Mouse (Mus musculus) lung, embryonic 15.5 days (tissue): ENCODE measurements around the gene Speg. TPM values are rescaled to one million over a fixed set of nuclear protein-coding genes. Genes with fewer than 3 reads are reported as not detected.

Experiments
- ATAC-seq: fragments of 200-750 bp; cut with Nextera tagmentation; 2 replicates; pipeline ENCODE4 v1.8.0; 2017; ENCODE audit warnings: moderate number of reproducible peaks, borderline replicate concordance; ENCODE audit not compliant: low FRiP score, low TSS enrichment; ENCODE audit errors: extremely low read depth
- H3K27ac ChIP-seq: fragments of 300-500 bp; sonication (generic); 2 replicates; pipeline ENCODE4 v1.5.1; 2015; ENCODE audit warnings: moderate library complexity, mild to moderate bottlenecking, inconsistent platforms
- H3K27me3 ChIP-seq: fragments of 300-500 bp; sonication (generic); 2 replicates; pipeline ENCODE4 v1.6.1; 2015; ENCODE audit warnings: inconsistent platforms
- H3K36me3 ChIP-seq: fragments of 300-500 bp; sonication (generic); 2 replicates; pipeline ENCODE4 v1.6.1; 2015; ENCODE audit warnings: inconsistent platforms
- H3K4me1 ChIP-seq: fragments of 300-500 bp; sonication (generic); 2 replicates; pipeline ENCODE4 v1.6.1; 2015; ENCODE audit warnings: inconsistent platforms
- H3K4me2 ChIP-seq: fragments of 300-500 bp; sonication (generic); 2 replicates; pipeline ENCODE4 v1.6.1; 2015; ENCODE audit warnings: inconsistent platforms, mild to moderate bottlenecking, moderate library complexity
- H3K4me3 ChIP-seq: fragments of 300-500 bp; sonication (generic); 2 replicates; pipeline ENCODE4 v1.5.1; 2015; ENCODE audit warnings: mild to moderate bottlenecking, inconsistent platforms
- H3K9ac ChIP-seq: fragments of 300-500 bp; sonication (generic); 2 replicates; pipeline ENCODE4 v1.6.1; 2015; ENCODE audit warnings: inconsistent platforms
- H3K9me3 ChIP-seq: fragments of 300-500 bp; sonication (generic); 2 replicates; pipeline ENCODE4 v1.6.1; 2016; ENCODE audit warnings: inconsistent platforms
- WGBS: fragments of 180-500 bp; shearing (Covaris S2); methylation state at CpG from one replicate; pipeline ENCODE4 v1.1.7; 2015; 5-methylcytosine and 5-hydroxymethylcytosine counted together
- polyA plus RNA-seq: library from polyadenylated mRNA; unstranded; fragments of >200 nt; fragmentation: Nextera tagmentation; extraction: Ambion mirVana; gene quantifications from 2 replicates; pipeline ENCODE4 v1.2.1, GENCODE M21; 2015

Speg gene
- polyA plus RNA-seq, 1 experiment from 2014 or later, result 42.8 TPM

- peaks cover 70% of the 10 kb centered on the region for H3K27me3 ChIP-seq
- no peak overlapping the region for H3K9ac ChIP-seq
- no peak overlapping the region for H3K4me3 ChIP-seq
- no peak overlapping the region for H3K27ac ChIP-seq
- H3K4me2 ChIP-seq, result no peak overlapping the region
- no peaks in the 10 kb centered on the region for H3K36me3 ChIP-seq
- ATAC-seq, result no peak
- H3K4me1 ChIP-seq, result peaks cover 22% of the 10 kb centered on the region
- no peaks in the 10 kb centered on the region for H3K9me3 ChIP-seq
- WGBS, result 13% methylated on average over 14 of the region's 14 CpGs
Measured at GRCm38 (mm10) chr1:75456746-75457564, 81.9 kb downstream of the Speg start.

GRCm38 (mm10) chr1:75457710-75458024 lies 82.6 kb downstream of the Speg start:
- 5% methylated on average over 10 of the region's 10 CpGs for WGBS
- H3K4me1 ChIP-seq, result peaks cover 22% of the 10 kb centered on the region

GRCm38 (mm10) chr1:75458025-75458788 lies 83.1 kb downstream of the Speg start:
- peak overlapping the region; percentile 32; the same call in 1 of the 2 replicates for H3K9ac ChIP-seq
- peak overlapping the region; percentile 38 for H3K4me3 ChIP-seq
- ATAC-seq, result peak; percentile 72
- H3K27ac ChIP-seq, result peak overlapping the region; percentile 22; the same call in 1 of the 2 replicates
- H3K4me2 ChIP-seq, result peak overlapping the region; percentile 77
- peaks cover 58% of the 10 kb centered on the region for H3K27me3 ChIP-seq
- WGBS, result 4% methylated on average over 42 of the region's 42 CpGs
- H3K9me3 ChIP-seq, result no peaks in the 10 kb centered on the region
- peaks cover 22% of the 10 kb centered on the region for H3K4me1 ChIP-seq
- no peaks in the 10 kb centered on the region for H3K36me3 ChIP-seq

More at GRCm38 (mm10) chr1:75457710-75458024, 82.6 kb downstream of the Speg start:
- peaks cover 63% of the 10 kb centered on the region for H3K27me3 ChIP-seq
- ATAC-seq, result 0 out of 2 replicates have a peak, but pooled peaks have one; percentile 23
- peak overlapping the region; percentile 77 for H3K4me2 ChIP-seq
- H3K4me3 ChIP-seq, result no peak overlapping the region
- H3K9me3 ChIP-seq, result no peaks in the 10 kb centered on the region
- no peak overlapping the region for H3K9ac ChIP-seq
- H3K27ac ChIP-seq, result no peak overlapping the region
- no peaks in the 10 kb centered on the region for H3K36me3 ChIP-seq

GRCm38 (mm10) chr1:75458789-75459684 lies 83.9 kb downstream of the Speg start:
- ATAC-seq, result no peak; the same call in 1 of the 2 replicates
- Histone ChIP-seq H3K9me3 (no peaks in the 10 kb centered on the region), H3K4me3 (peak overlapping the region; percentile 38), H3K9ac (peak overlapping the region; percentile 32; the same call in 1 of the 2 replicates), H3K4me1 (peaks cover 22% of the 10 kb centered on the region), H3K36me3 (no peaks in the 10 kb centered on the region), H3K27ac (peak overlapping the region; percentile 22), H3K27me3 (peaks cover 51% of the 10 kb centered on the region), H3K4me2 (peak overlapping the region; percentile 77)
- WGBS, result 9% methylated on average over 23 of the region's 23 CpGs

GRCm38 (mm10) chr1:75460297-75460696 lies 85.2 kb downstream of the Speg start:
- no peak overlapping the region for H3K9ac ChIP-seq
- ATAC-seq, result no peak
- H3K36me3 ChIP-seq, result no peaks in the 10 kb centered on the region
- H3K27ac ChIP-seq, result no peak overlapping the region
- H3K4me3 ChIP-seq, result no peak overlapping the region
- H3K4me1 ChIP-seq, result peaks cover 22% of the 10 kb centered on the region
- peaks cover 49% of the 10 kb centered on the region for H3K27me3 ChIP-seq
- WGBS, result 57% methylated on average over 7 of the region's 7 CpGs
- no peak overlapping the region for H3K4me2 ChIP-seq
- no peaks in the 10 kb centered on the region for H3K9me3 ChIP-seq

- H3K4me2 ChIP-seq, result no peak overlapping the region
- H3K27me3 ChIP-seq, result peaks cover 36% of the 10 kb centered on the region
- no peak overlapping the region for H3K27ac ChIP-seq
- no peak for ATAC-seq
- no peaks in the 10 kb centered on the region for H3K36me3 ChIP-seq
- no peaks in the 10 kb centered on the region for H3K9me3 ChIP-seq
- H3K4me3 ChIP-seq, result no peak overlapping the region
- 47% methylated on average over 1 of the region's 1 CpGs for WGBS
- H3K9ac ChIP-seq, result no peak overlapping the region
- peaks cover 19% of the 10 kb centered on the region for H3K4me1 ChIP-seq
Measured at GRCm38 (mm10) chr1:75462636-75463035, 87.5 kb downstream of the Speg start.

- H3K9me3 ChIP-seq, result no peaks in the 10 kb centered on the region
- 67% methylated on average over 5 of the region's 5 CpGs for WGBS
- ATAC-seq, result no peak
- no peaks in the 10 kb centered on the region for H3K36me3 ChIP-seq
- no peak overlapping the region for H3K4me3 ChIP-seq
- no peak overlapping the region for H3K4me2 ChIP-seq
- H3K4me1 ChIP-seq, result peaks cover 9% of the 10 kb centered on the region
- H3K27me3 ChIP-seq, result peaks cover 37% of the 10 kb centered on the region
- H3K27ac ChIP-seq, result no peak overlapping the region
- no peak overlapping the region for H3K9ac ChIP-seq
Measured at GRCm38 (mm10) chr1:75463652-75464204, 88.6 kb downstream of the Speg start.

GRCm38 (mm10) chr1:75467215-75467927 lies 92.3 kb downstream of the Speg start:
- Histone ChIP-seq H3K27me3 (peaks cover 39% of the 10 kb centered on the region), H3K27ac (no peak overlapping the region), H3K4me3 (no peak overlapping the region), H3K36me3 (no peaks in the 10 kb centered on the region), H3K9me3 (no peaks in the 10 kb centered on the region), H3K4me2 (no peak overlapping the region), H3K9ac (no peak overlapping the region), H3K4me1 (no peaks in the 10 kb centered on the region)
- WGBS, result 7% methylated on average over 14 of the region's 14 CpGs
- ATAC-seq, result peak; percentile 70; the same call in 1 of the 2 replicates

- Histone ChIP-seq H3K4me3 (no peak overlapping the region), H3K4me2 (no peak overlapping the region), H3K27me3 (peaks cover 39% of the 10 kb centered on the region), H3K36me3 (peaks cover 7% of the 10 kb centered on the region; the same call in 1 of the 2 replicates), H3K4me1 (no peaks in the 10 kb centered on the region), H3K9ac (no peak overlapping the region), H3K9me3 (no peaks in the 10 kb centered on the region), H3K27ac (no peak overlapping the region)
- no peak for ATAC-seq
- WGBS, result 75% methylated on average over 17 of the region's 17 CpGs
Measured at GRCm38 (mm10) chr1:75469287-75469825, 94.3 kb downstream of the Speg start.

GRCm38 (mm10) chr1:75476441-75476840 lies 101.3 kb downstream of the Speg start:
- WGBS, result 94% methylated on average over 11 of the region's 11 CpGs
- Histone ChIP-seq H3K4me2 (no peak overlapping the region), H3K4me3 (no peak overlapping the region), H3K36me3 (peaks cover 26% of the 10 kb centered on the region), H3K9ac (no peak overlapping the region), H3K4me1 (peaks cover 22% of the 10 kb centered on the region), H3K9me3 (no peaks in the 10 kb centered on the region), H3K27ac (no peak overlapping the region), H3K27me3 (peaks cover 31% of the 10 kb centered on the region)
- no peak for ATAC-seq
